Mouse (Mus musculus) liver, postnatal 0 days (tissue): ENCODE results near the gene Dhx8. TPM values are rescaled to one million over a fixed set of nuclear protein-coding genes. Genes with fewer than 3 reads are reported as not detected.

ENCODE experiments used
- ATAC-seq: fragments of 200-750 bp; cut with Nextera tagmentation; 2 replicates; pipeline ENCODE4 v1.8.0; 2017; ENCODE audit warnings: mild to moderate bottlenecking, moderate library complexity
- DNase-seq: peaks from one replicate; pipeline ENCODE4 v3.0.0-alpha.2; 2016
- H3K27ac ChIP-seq: fragments of 300-500 bp; sonication (generic); 2 replicates; pipeline ENCODE4 v1.5.1; 2014; ENCODE audit warnings: antibody characterized with exemption, moderate library complexity, mild to moderate bottlenecking, low read depth
- H3K27me3 ChIP-seq: fragments of 300-500 bp; sonication (generic); 2 replicates; pipeline ENCODE4 v1.6.1; 2014; ENCODE audit warnings: low read length, control low read depth, mixed read lengths; ENCODE audit not compliant: insufficient read depth
- H3K36me3 ChIP-seq: fragments of 300-500 bp; sonication (generic); replicated peaks from 2 replicates; pipeline ENCODE4 v1.6.1; 2014; ENCODE audit warnings: mild to moderate bottlenecking, control low read depth, low read length, moderate library complexity, mixed read lengths; ENCODE audit not compliant: insufficient read depth
- H3K4me1 ChIP-seq: fragments of 300-500 bp; sonication (generic); 2 replicates; pipeline ENCODE4 v1.6.1; 2014; ENCODE audit warnings: antibody characterized with exemption, mild to moderate bottlenecking, control low read depth; ENCODE audit not compliant: insufficient read depth
- H3K4me2 ChIP-seq: fragments of 300-500 bp; sonication (generic); 2 replicates; pipeline ENCODE4 v1.6.1; 2014; ENCODE audit warnings: low read depth, mild to moderate bottlenecking, low read length, moderate library complexity, mixed read lengths
- H3K4me3 ChIP-seq: fragments of 300-500 bp; sonication (generic); 2 replicates; pipeline ENCODE4 v1.5.1; 2014; ENCODE audit warnings: low read depth, low read length
- H3K9ac ChIP-seq: fragments of 300-500 bp; sonication (generic); replicated peaks from 2 replicates; pipeline ENCODE4 v1.6.1; 2014; ENCODE audit warnings: mild to moderate bottlenecking, moderate library complexity
- H3K9me3 ChIP-seq: fragments of 300-500 bp; sonication (generic); 2 replicates; pipeline ENCODE4 v1.6.1; 2016; ENCODE audit warnings: mild to moderate bottlenecking, control low read depth, low read length, mixed read lengths
- CTCF ChIP-seq: sonication (generic); IDR thresholded peaks from 2 replicates; pipeline ENCODE4 v1.5.1; 2016; ENCODE audit warnings: antibody characterized with exemption, low read depth
- EP300 ChIP-seq: IDR thresholded peaks from 2 replicates; pipeline ENCODE4 v1.6.1; 2016; ENCODE audit warnings: antibody characterized with exemption, low read depth, mild to moderate bottlenecking
- WGBS: fragments of 180-500 bp; shearing (Covaris S2); extraction: QIAGEN DNeasy Blood & Tissue Kit; methylation state at CpG from one replicate; pipeline ENCODE4 v1.1.7; 2014; ENCODE audit not compliant: insufficient replicate concordance; 5-methylcytosine and 5-hydroxymethylcytosine counted together
- polyA plus RNA-seq: library from polyadenylated mRNA; unstranded; fragments of >200 nt; fragmentation: Nextera tagmentation; extraction: Ambion mirVana; gene quantifications from 2 replicates; pipeline ENCODE4 v1.2.1, GENCODE M21; 2015

Gene Dhx8
- polyA plus RNA-seq, 1 experiment from 2014 or later, result 12.9 TPM

GRCm38 (mm10) chr11:101797355-101797754 is 64.6 kb downstream of the Dhx8 start:
- ATAC-seq, result no peak
- Histone ChIP-seq H3K9me3 (no peaks in the 10 kb centered on the region), H3K4me3 (no peak overlapping the region), H3K27me3 (peaks cover 3% of the 10 kb centered on the region; the same call in 1 of the 2 replicates), H3K27ac (no peak overlapping the region), H3K4me1 (no peaks in the 10 kb centered on the region), H3K9ac (no peak overlapping the region), H3K4me2 (no peak overlapping the region), H3K36me3 (no peaks in the 10 kb centered on the region)
- no peak for TF ChIP-seq EP300
- TF ChIP-seq CTCF, result no peak
- DNase-seq, result no peak
- WGBS, result 75% methylated on average over 2 of the region's 2 CpGs

GRCm38 (mm10) chr11:101798083-101798482 is 65.4 kb downstream of the Dhx8 start:
- no peaks in the 10 kb centered on the region for H3K9me3 ChIP-seq
- H3K4me3 ChIP-seq, result no peak overlapping the region
- H3K4me1 ChIP-seq, result no peaks in the 10 kb centered on the region
- no peak overlapping the region for H3K27ac ChIP-seq
- H3K4me2 ChIP-seq, result no peak overlapping the region
- no peaks in the 10 kb centered on the region for H3K36me3 ChIP-seq
- no peak overlapping the region for H3K9ac ChIP-seq
- H3K27me3 ChIP-seq, result peaks cover 3% of the 10 kb centered on the region; the same call in 1 of the 2 replicates
- no peak for DNase-seq
- ATAC-seq, result no peak
- WGBS, result 40% methylated on average over 8 of the region's 8 CpGs
- TF ChIP-seq CTCF (no peak), EP300 (no peak)

- Histone ChIP-seq H3K9ac (no peak overlapping the region), H3K9me3 (no peaks in the 10 kb centered on the region), H3K27ac (no peak overlapping the region), H3K27me3 (no peaks in the 10 kb centered on the region), H3K4me2 (no peak overlapping the region), H3K4me3 (no peak overlapping the region), H3K36me3 (no peaks in the 10 kb centered on the region), H3K4me1 (no peaks in the 10 kb centered on the region)
- 16% methylated on average over 5 of the region's 5 CpGs for WGBS
- DNase-seq, result no peak
- TF ChIP-seq EP300 (no peak), CTCF (no peak)
- no peak for ATAC-seq
Measured at GRCm38 (mm10) chr11:101801386-101801785, 68.7 kb downstream of the Dhx8 start.

GRCm38 (mm10) chr11:101805113-101805704 is 72.5 kb downstream of the Dhx8 start:
- Histone ChIP-seq H3K27me3 (peaks cover 8% of the 10 kb centered on the region; the same call in 1 of the 2 replicates), H3K9me3 (no peaks in the 10 kb centered on the region), H3K27ac (no peak overlapping the region), H3K4me3 (no peak overlapping the region), H3K4me1 (0 out of 2 replicates have a peak, but pooled peaks cover 3% of the 10 kb centered on the region), H3K36me3 (no peaks in the 10 kb centered on the region), H3K4me2 (no peak overlapping the region), H3K9ac (no peak overlapping the region)
- DNase-seq, result no peak
- TF ChIP-seq CTCF, result no peak
- no peak for TF ChIP-seq EP300
- WGBS, result 74% methylated on average over 8 of the region's 8 CpGs
- no peak for ATAC-seq

- H3K9me3 ChIP-seq, result no peaks in the 10 kb centered on the region
- H3K4me1 ChIP-seq, result 0 out of 2 replicates have a peak, but pooled peaks cover 3% of the 10 kb centered on the region
- ATAC-seq, result no peak
- H3K4me3 ChIP-seq, result no peak overlapping the region
- no peak overlapping the region for H3K27ac ChIP-seq
- peaks cover 8% of the 10 kb centered on the region; the same call in 1 of the 2 replicates for H3K27me3 ChIP-seq
- H3K36me3 ChIP-seq, result no peaks in the 10 kb centered on the region
- 57% methylated on average over 12 of the region's 12 CpGs for WGBS
- no peak for DNase-seq
- TF ChIP-seq EP300 (no peak), CTCF (no peak)
- H3K4me2 ChIP-seq, result no peak overlapping the region
- H3K9ac ChIP-seq, result no peak overlapping the region
Measured at GRCm38 (mm10) chr11:101806741-101807140, 74.0 kb downstream of the Dhx8 start.

- no peak for TF ChIP-seq EP300
- TF ChIP-seq CTCF, result no peak
- ATAC-seq (no peak), DNase-seq (no peak)
- Histone ChIP-seq H3K27me3 (peaks cover 8% of the 10 kb centered on the region; the same call in 1 of the 2 replicates), H3K9me3 (no peaks in the 10 kb centered on the region), H3K4me2 (no peak overlapping the region), H3K36me3 (no peaks in the 10 kb centered on the region), H3K9ac (no peak overlapping the region), H3K4me1 (0 out of 2 replicates have a peak, but pooled peaks cover 3% of the 10 kb centered on the region), H3K27ac (no peak overlapping the region), H3K4me3 (no peak overlapping the region)
- WGBS, result 82% methylated on average over 10 of the region's 10 CpGs
Measured at GRCm38 (mm10) chr11:101807266-101807665, 74.5 kb downstream of the Dhx8 start.
